Mouse (Mus musculus) CH12.LX (cell line): ENCODE results near the gene Keap1.

ENCODE experiments used
- CTCF ChIP-seq, 2 experiments: IDR thresholded peaks in 1 of 2; conservative IDR thresholded peaks in 1 of 2; 2 replicates each; pipeline ENCODE4 v1.5.1; 2011 to 2012; ENCODE audit warnings: low read depth in 2 of 2, low read length in 2 of 2, improper control_type of control experiment in 1 of 2, inconsistent platforms in 1 of 2, mild to moderate bottlenecking in 1 of 2, moderate library complexity in 1 of 2
- EP300 ChIP-seq: IDR thresholded peaks from 2 replicates; pipeline ENCODE4 v1.6.1; 2011; ENCODE audit warnings: low read length, improper control_type of control experiment
- ETS1 ChIP-seq: conservative IDR thresholded peaks from 2 replicates; pipeline ENCODE4 v1.6.1; 2012; ENCODE audit warnings: low read depth, mild to moderate bottlenecking, inconsistent platforms, low read length, improper control_type of control experiment, moderate library complexity
- GABPA ChIP-seq: IDR thresholded peaks from 2 replicates; pipeline ENCODE4 v1.6.1; 2012; ENCODE audit warnings: low read depth, low read length, improper control_type of control experiment, inconsistent platforms; ENCODE audit not compliant: insufficient replicate concordance
- MAZ ChIP-seq: IDR thresholded peaks from 2 replicates; pipeline ENCODE4 v1.6.1; 2012; ENCODE audit warnings: low read depth, mild to moderate bottlenecking, inconsistent platforms, low read length, improper control_type of control experiment, moderate library complexity
- POLR2A ChIP-seq: IDR thresholded peaks from 2 replicates; pipeline ENCODE4 v1.6.1; 2011; ENCODE audit warnings: low read depth, mild to moderate bottlenecking, improper control_type of control experiment, low read length
- SIN3A ChIP-seq: IDR thresholded peaks from 2 replicates; pipeline ENCODE4 v1.6.1; 2012; ENCODE audit warnings: low read length, improper control_type of control experiment, inconsistent platforms
- TCF12 ChIP-seq: IDR thresholded peaks from 2 replicates; pipeline ENCODE4 v1.6.1; 2014; ENCODE audit warnings: low read depth, mild to moderate bottlenecking, inconsistent platforms, low read length, improper control_type of control experiment
- ZMIZ1 ChIP-seq: IDR thresholded peaks from 2 replicates; pipeline ENCODE4 v1.6.1; 2012; ENCODE audit warnings: low read depth, mild to moderate bottlenecking, inconsistent platforms, low read length, improper control_type of control experiment
- ZNF384 ChIP-seq: IDR thresholded peaks from 2 replicates; pipeline ENCODE4 v1.6.1; 2012; ENCODE audit warnings: low read depth, low read length, improper control_type of control experiment, inconsistent platforms

GRCm38 (mm10) chr9:21233805-21234204 lies 5.4 kb downstream of the Keap1 start:
- TF ChIP-seq ZNF384 (no peak), TCF12 (no peak), ETS1 (no peak), GABPA (no peak), EP300 (no peak), CTCF (conservative IDR thresholded peaks at IDR 0.05 in 1 of 2, IDR thresholded peaks at IDR 0.05 in 1 of 2; ENCODE audit: low read depth in 2 of 2, low read length in 2 of 2) (no peak), ZMIZ1 (no peak), SIN3A (no peak), POLR2A (no peak), MAZ (no peak)
